Comparison of ENCODE assay signal across 9 mouse cellular contexts in the genomic region with DNA sequence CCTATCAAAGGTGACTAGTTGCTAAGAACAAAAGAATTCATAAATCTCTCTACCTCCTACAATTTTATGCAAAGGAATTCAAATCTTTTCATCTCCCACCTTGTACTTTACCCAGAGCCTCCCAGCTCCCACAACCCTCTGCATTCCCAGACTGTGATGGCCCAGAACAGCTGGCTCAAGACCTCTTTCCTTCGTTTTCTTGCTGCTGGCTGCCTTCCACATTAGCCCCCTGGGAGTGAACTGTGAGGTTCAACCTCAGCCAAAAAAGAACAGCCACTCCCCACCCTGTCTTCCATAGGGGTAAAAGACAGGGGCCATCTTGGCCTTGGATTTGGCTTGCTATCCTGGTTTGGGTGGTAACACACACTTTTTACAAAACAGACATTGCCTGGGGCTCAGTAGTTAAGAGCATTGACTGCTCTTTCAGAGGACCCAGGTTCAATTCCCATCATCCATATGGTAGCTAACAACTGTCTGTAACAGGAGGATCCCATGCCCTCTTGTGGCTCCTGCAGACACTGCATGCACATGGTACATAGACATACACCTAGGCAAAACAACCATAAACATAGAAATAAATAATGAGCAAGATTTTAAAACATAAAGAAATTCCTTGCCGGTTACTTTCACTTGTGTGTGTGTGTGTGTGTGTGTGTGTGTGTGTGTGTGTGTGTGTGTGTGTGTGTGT. TPM values are rescaled to one million over a fixed set of nuclear protein-coding genes. Genes with fewer than 3 reads are reported as not detected.
DNase-seq lines count a peak whose midpoint lies in the region; ATAC-seq and TF ChIP-seq lines count a peak whose summit lies in the region.
"Had no signal": no experiment of that assay in that cellular context is flagged by ENCODE, and none has a peak within 500 bp of the region (broad histone marks: within the 10 kb centered on the region; RNA-seq: fewer than 3 reads in every experiment).

No protein-coding gene starts in this region.

- peaks cover 41% of the 10 kb centered on the region for H3K4me1 ChIP-seq in heart, embryonic 11.5 days (ENCODE audit: control insufficient read depth, insufficient read depth, low read length)
- peaks cover 39% of the 10 kb centered on the region for H3K4me1 ChIP-seq in liver, postnatal 0 days (ENCODE audit: insufficient read depth)
- peaks cover 18% of the 10 kb centered on the region for H3K4me1 ChIP-seq in liver, embryonic 11.5 days (replicated peaks; ENCODE audit: control insufficient read depth, insufficient read depth, low read length)
- H3K4me1 ChIP-seq in limb, embryonic 14.5 days (ENCODE audit: control insufficient read depth, insufficient read depth, low read length) = peaks cover 38% of the 10 kb centered on the region
- H3K4me1 ChIP-seq in forebrain, embryonic 16.5 days (replicated peaks; ENCODE audit: control insufficient read depth, insufficient read depth, low read length) = no peaks in the 10 kb centered on the region

- no peak overlapping the region for H3K27ac ChIP-seq in heart, embryonic 11.5 days (ENCODE audit: low read depth, low read length)
- H3K27ac ChIP-seq in liver, postnatal 0 days (ENCODE audit: low read depth) = no peak overlapping the region; the same call in 1 of the 2 replicates
- H3K27ac ChIP-seq in liver, embryonic 11.5 days (ENCODE audit: low read depth, low read length) = no peak overlapping the region
- H3K27ac ChIP-seq in limb, embryonic 14.5 days (replicated peaks; ENCODE audit: low read depth, low read length) = no peak overlapping the region
- no peak overlapping the region for H3K27ac ChIP-seq in forebrain, embryonic 16.5 days (ENCODE audit: low read length)

- 67% methylated on average over 2 of the region's 2 CpGs for WGBS in heart, embryonic 11.5 days (ENCODE audit: insufficient replicate concordance)
- 70% methylated on average over 2 of the region's 2 CpGs for WGBS in liver, postnatal 0 days (ENCODE audit: insufficient replicate concordance)
- WGBS in liver, embryonic 11.5 days = 88% methylated on average over 2 of the region's 2 CpGs
- WGBS in limb, embryonic 14.5 days = 42% methylated on average over 2 of the region's 2 CpGs
- WGBS in forebrain, embryonic 16.5 days = 55% methylated on average over 2 of the region's 2 CpGs

- peak; percentile 51 to 60 for DNase-seq in heart, adult 18-20 months
- DNase-seq in liver, postnatal 0 days = no peak
- no peak for DNase-seq in liver, embryonic 11.5 days (ENCODE audit: low spot score)
- peak; percentile 51 for DNase-seq in NIH3T3 (ENCODE audit: low read depth)
- peak; percentile 47 for DNase-seq in limb, embryonic 14.5 days (ENCODE audit: low spot score)
- no peak for DNase-seq in adrenal gland, postnatal 4 days (ENCODE audit: low spot score in 2 of 2)
- DNase-seq: midbrain, embryonic 14.5 days had no signal

- no peak for ATAC-seq in heart, embryonic 11.5 days (replicated peaks; ENCODE audit: insufficient number of reproducible peaks, low FRiP score, low TSS enrichment)
- ATAC-seq in liver, postnatal 0 days = no peak
- ATAC-seq in liver, embryonic 11.5 days (replicated peaks; ENCODE audit: low FRiP score) = no peak
- peak; percentile 58 for ATAC-seq in limb, embryonic 14.5 days (ENCODE audit: low FRiP score, low read depth)
- no peak for ATAC-seq in forebrain, embryonic 16.5 days

- TF ChIP-seq POLR2A in limb, embryonic 14.5 days (IDR thresholded peaks at IDR 0.05; ENCODE audit: borderline replicate concordance, extremely low read depth, insufficient read depth, insufficient read length) = no peak

- no peak overlapping the region for H3K4me2 ChIP-seq in heart, embryonic 11.5 days
- no peak overlapping the region for H3K4me2 ChIP-seq in liver, postnatal 0 days (ENCODE audit: low read depth, low read length)
- no peak overlapping the region for H3K4me2 ChIP-seq in liver, embryonic 11.5 days
- H3K4me2 ChIP-seq in limb, embryonic 14.5 days (replicated peaks; ENCODE audit: low read depth, low read length, severe bottlenecking) = no peak overlapping the region
- H3K4me2 ChIP-seq in forebrain, embryonic 16.5 days (ENCODE audit: low read length) = no peak overlapping the region

- H3K36me3 ChIP-seq in heart, embryonic 11.5 days (ENCODE audit: control insufficient read depth, insufficient read depth, low read length) = no peaks in the 10 kb centered on the region
- H3K36me3 ChIP-seq in liver, postnatal 0 days (replicated peaks; ENCODE audit: insufficient read depth, low read length) = no peaks in the 10 kb centered on the region; the same call in 1 of the 2 replicates
- no peaks in the 10 kb centered on the region for H3K36me3 ChIP-seq in liver, embryonic 11.5 days (ENCODE audit: control insufficient read depth, insufficient read depth, low read length)
- no peaks in the 10 kb centered on the region for H3K36me3 ChIP-seq in limb, embryonic 14.5 days (ENCODE audit: control insufficient read depth, insufficient read depth, low read length)
- no peaks in the 10 kb centered on the region for H3K36me3 ChIP-seq in forebrain, embryonic 16.5 days (ENCODE audit: control insufficient read depth, insufficient read depth)

- no peak for TF ChIP-seq EP300 in liver, postnatal 0 days (IDR thresholded peaks at IDR 0.05; ENCODE audit: low read depth)

- no peaks in the 10 kb centered on the region for H3K9me3 ChIP-seq in heart, embryonic 11.5 days (replicated peaks; ENCODE audit: control insufficient read depth, low read length)
- no peaks in the 10 kb centered on the region for H3K9me3 ChIP-seq in liver, postnatal 0 days (ENCODE audit: low read length)
- H3K9me3 ChIP-seq in liver, embryonic 11.5 days (ENCODE audit: control insufficient read depth, low read length) = no peaks in the 10 kb centered on the region
- no peaks in the 10 kb centered on the region for H3K9me3 ChIP-seq in limb, embryonic 14.5 days (ENCODE audit: control insufficient read depth, low read length)
- H3K9me3 ChIP-seq in forebrain, embryonic 16.5 days (ENCODE audit: control insufficient read depth, low read length) = no peaks in the 10 kb centered on the region

- TF ChIP-seq CTCF in liver, postnatal 0 days (IDR thresholded peaks at IDR 0.05; ENCODE audit: low read depth) = peak; percentile 48

- H3K4me3 ChIP-seq in heart, embryonic 11.5 days (ENCODE audit: low read depth, low read length) = no peak overlapping the region
- no peak overlapping the region for H3K4me3 ChIP-seq in liver, postnatal 0 days (ENCODE audit: low read depth, low read length)
- H3K4me3 ChIP-seq in liver, embryonic 11.5 days (ENCODE audit: low read depth, low read length) = no peak overlapping the region
- no peak overlapping the region for H3K4me3 ChIP-seq in limb, embryonic 14.5 days (replicated peaks; ENCODE audit: low read length)
- no peak overlapping the region for H3K4me3 ChIP-seq in forebrain, embryonic 16.5 days (replicated peaks; ENCODE audit: low read length)

- H3K9ac ChIP-seq in heart, embryonic 11.5 days (ENCODE audit: low read depth, low read length) = no peak overlapping the region
- H3K9ac ChIP-seq in liver, postnatal 0 days (replicated peaks) = no peak overlapping the region
- no peak overlapping the region for H3K9ac ChIP-seq in liver, embryonic 11.5 days (ENCODE audit: low read depth, low read length)
- H3K9ac ChIP-seq in limb, embryonic 14.5 days (ENCODE audit: low read depth, low read length, severe bottlenecking) = no peak overlapping the region
- H3K9ac ChIP-seq in forebrain, embryonic 16.5 days (replicated peaks; ENCODE audit: low read depth, low read length) = no peak overlapping the region

- no peaks in the 10 kb centered on the region for H3K27me3 ChIP-seq in heart, embryonic 11.5 days (ENCODE audit: control insufficient read depth, insufficient read depth, low read length)
- H3K27me3 ChIP-seq in liver, postnatal 0 days (ENCODE audit: insufficient read depth, low read length) = no peaks in the 10 kb centered on the region
- H3K27me3 ChIP-seq in liver, embryonic 11.5 days (replicated peaks; ENCODE audit: control insufficient read depth, insufficient read depth, low read length) = no peaks in the 10 kb centered on the region
- no peaks in the 10 kb centered on the region for H3K27me3 ChIP-seq in limb, embryonic 14.5 days (ENCODE audit: control insufficient read depth, insufficient read depth, low read length)
- H3K27me3 ChIP-seq in forebrain, embryonic 16.5 days (replicated peaks; ENCODE audit: control insufficient read depth, insufficient read depth, low read length) = no peaks in the 10 kb centered on the region

RNA-seq across cellular contexts. Expression of a gene that starts 10.4 kb away (rescaled TPM):
- 10 to 100 TPM; 25.0 to 27.9 TPM for total RNA-seq in heart, adult 18-20 months (2021)
- 146 and 166 TPM in 2 replicates for polyA plus RNA-seq in heart, embryonic 11.5 days (2014; fragmentation: Nextera tagmentation; extraction: Ambion mirVana)
- 30.9 and 31.8 TPM in 2 replicates for polyA plus RNA-seq in liver, postnatal 0 days (2015; fragmentation: Nextera tagmentation; extraction: Ambion mirVana)
- polyA plus RNA-seq in liver, embryonic 11.5 days (2014; fragmentation: Nextera tagmentation; extraction: Ambion mirVana) = 92.1 and 96.8 TPM in 2 replicates
- polyA plus RNA-seq in limb, embryonic 14.5 days (2012; rRNA removed) = 45.3 and 49.4 TPM in 2 replicates
- polyA plus RNA-seq in limb, embryonic 14.5 days (2014; fragmentation: Nextera tagmentation; extraction: Ambion mirVana) = 110 TPM in 2 replicates
- 47.6 and 54.3 TPM in 2 replicates for polyA plus RNA-seq in forebrain, embryonic 16.5 days (2015; fragmentation: Nextera tagmentation; extraction: Ambion mirVana)
- total RNA-seq in adrenal gland, postnatal 4 days (2021) = 10 to 100 TPM; 69.3 to 76.0 TPM

RNA-seq across cellular contexts. Expression of a gene that starts 31.8 kb away (rescaled TPM):
- total RNA-seq in heart, adult 18-20 months (2021) = 10 to 100 TPM; 13.5 to 15.6 TPM
- 23.1 and 25.8 TPM in 2 replicates for polyA plus RNA-seq in heart, embryonic 11.5 days (2014; fragmentation: Nextera tagmentation; extraction: Ambion mirVana)
- 11.0 and 12.7 TPM in 2 replicates for polyA plus RNA-seq in liver, postnatal 0 days (2015; fragmentation: Nextera tagmentation; extraction: Ambion mirVana)
- polyA plus RNA-seq in liver, embryonic 11.5 days (2014; fragmentation: Nextera tagmentation; extraction: Ambion mirVana) = 17.6 and 21.7 TPM in 2 replicates
- 23.0 and 33.2 TPM in 2 replicates for polyA plus RNA-seq in limb, embryonic 14.5 days (2012; rRNA removed)
- polyA plus RNA-seq in limb, embryonic 14.5 days (2014; fragmentation: Nextera tagmentation; extraction: Ambion mirVana) = 24.3 and 31.9 TPM in 2 replicates
- 16.8 and 19.4 TPM in 2 replicates for polyA plus RNA-seq in forebrain, embryonic 16.5 days (2015; fragmentation: Nextera tagmentation; extraction: Ambion mirVana)
- 10 to 100 TPM; 20.3 to 21.3 TPM for total RNA-seq in adrenal gland, postnatal 4 days (2021)

Comparison
In these comparisons a context has a peak if more than half of its experiments do, and no peak if none do; other contexts are left out.
1. DNase-seq: peak in heart, adult 18-20 months (2 of 2), NIH3T3 (single experiment) and limb, embryonic 14.5 days (single experiment); none in liver, postnatal 0 days (single experiment), liver, embryonic 11.5 days (single experiment) and adrenal gland, postnatal 4 days (0 of 2).